Mouse (Mus musculus) mature B cell (primary cell): Measurements from ENCODE around the gene Kctd11.
"Not testable (repeated sequence)": the region's sequence is repeated elsewhere in the genome, so short reads cannot be mapped to it uniquely, and the experiment has no call there.

Source experiments
- in situ Hi-C: fragments of 300-500 bp; cut with MboI; formaldehyde crosslinking; loops from 2 replicates; pipeline ENCODE4 v1.14.3; 2019

Kctd11 gene

DNA sequence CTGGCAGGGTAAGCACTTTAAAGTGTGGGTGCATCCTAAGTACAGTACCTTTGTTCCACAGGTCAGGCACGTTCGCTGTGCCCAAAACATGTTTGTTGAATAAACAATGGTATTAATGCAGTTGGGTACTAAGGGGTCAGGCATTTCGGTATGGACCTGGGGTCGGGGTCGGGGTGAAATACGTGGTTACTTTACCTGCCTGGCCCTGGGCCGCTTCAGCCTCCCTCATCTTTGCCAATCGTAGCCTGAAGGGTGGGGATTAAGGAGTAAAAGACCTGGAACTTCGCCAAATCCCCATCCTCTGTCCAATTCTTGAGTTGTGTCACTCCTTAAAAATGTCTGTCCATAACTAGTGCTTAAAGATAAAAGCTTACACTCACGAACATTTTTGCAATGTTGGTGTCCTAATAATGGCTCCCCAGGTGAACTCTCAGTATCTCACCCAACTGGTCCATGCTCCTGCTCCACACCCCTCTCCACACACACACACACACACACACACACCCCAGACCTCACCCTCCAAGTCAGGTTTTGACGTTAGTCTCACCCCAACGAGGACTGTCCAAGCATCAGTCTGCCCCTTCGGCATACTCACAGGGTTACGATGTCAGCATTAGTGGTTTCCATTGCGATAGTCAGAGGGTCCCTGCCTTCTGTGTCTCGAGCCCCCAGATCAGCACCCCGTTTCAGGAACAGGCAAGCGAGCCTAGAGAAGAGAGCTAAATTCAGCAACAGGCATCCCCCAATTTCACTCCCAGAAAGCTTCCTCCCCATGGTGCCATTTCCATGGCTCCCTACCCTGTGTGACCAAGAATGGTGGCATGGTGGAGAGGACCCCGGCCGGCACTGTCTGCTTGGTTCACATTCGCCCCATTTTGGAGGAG lies 823 bp upstream of the Kctd11 start:
- in situ Hi-C loops, result no loop called here

DNA sequence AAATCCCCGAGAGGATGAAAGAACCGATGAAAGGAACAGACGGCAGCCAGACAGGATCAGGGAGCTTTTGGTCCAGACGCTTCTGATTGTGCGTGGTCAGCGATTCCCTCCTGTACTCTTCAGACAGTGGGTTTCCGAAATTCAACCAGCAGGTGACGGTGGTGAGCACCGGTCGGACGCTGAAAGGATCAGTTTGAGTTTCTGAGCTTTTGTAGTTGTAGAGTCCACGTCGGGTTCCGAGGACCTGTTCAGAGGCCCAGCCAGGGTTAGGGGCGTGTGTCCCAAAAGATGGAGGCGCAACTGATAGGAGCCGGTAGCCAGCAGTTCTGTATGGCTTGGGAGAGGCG lies 727 bp downstream of the Kctd11 start:
- in situ Hi-C loops, result no loop called here

DNA sequence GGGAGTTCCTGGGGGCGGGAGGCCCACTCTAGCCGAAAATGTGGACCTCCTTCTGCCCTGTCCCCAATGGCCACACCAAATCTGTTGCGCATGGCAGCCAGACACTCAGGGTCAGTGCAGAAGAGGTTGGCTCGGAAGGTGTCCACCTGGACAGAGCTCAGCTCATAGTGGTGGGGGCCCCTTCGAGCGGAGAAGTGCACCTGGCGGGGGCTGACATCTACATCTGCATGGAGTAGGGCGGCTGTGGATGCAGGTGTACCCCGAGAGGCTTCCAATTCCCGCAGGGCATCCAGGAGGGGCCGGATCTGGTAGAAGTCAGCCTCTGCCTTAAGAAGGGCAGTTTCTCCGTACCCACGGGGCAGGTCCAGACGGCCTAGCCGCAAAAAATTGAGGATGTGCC lies 1.5 kb downstream of the Kctd11 start:
- in situ Hi-C loops, result loop anchor here (5.0 kb wide), 1 partner anchor 122 kb away; the partner anchor contains the start of gene Polr2a

DNA sequence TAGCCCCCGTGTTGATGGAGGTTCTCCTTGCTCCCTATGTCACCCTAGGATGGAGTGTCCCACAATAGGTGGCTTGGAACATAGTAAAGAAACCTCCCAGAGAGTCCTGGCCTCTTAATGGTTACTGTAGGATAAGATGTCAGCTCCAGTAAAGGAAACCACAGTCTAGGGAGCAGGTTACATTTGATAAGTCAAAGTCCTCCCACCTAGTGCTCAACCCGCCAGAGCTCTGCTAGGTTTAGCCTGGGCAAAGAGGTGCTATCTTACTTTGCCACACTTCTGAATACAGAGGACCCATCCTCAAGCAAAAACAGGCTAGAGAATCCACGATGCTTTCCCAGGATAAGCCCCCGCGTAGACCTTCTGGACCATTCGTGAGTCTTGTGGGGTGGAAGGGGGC lies 2.3 kb downstream of the Kctd11 start:
- in situ Hi-C loops, result loop anchor here (5.0 kb wide), 1 partner anchor 122 kb away; the partner anchor contains the start of gene Polr2a

DNA sequence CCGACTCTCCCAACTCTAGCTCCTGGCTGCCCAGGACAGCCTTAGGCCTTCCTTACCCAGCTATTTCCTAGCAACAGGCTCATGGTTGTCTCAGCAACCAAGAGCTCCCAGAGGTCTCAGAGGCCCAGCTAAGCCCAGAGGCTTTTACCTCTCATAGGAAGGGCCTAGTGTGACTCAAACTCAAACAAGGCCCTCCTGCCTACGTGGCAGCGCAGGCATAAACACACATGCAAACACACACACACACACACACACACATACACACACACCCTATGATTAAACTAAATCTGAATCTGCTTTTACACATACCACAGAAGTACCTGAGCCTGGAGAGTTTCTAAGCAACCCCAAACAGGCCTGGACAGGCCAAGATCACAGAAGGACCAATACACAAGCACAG lies 2.8 kb downstream of the Kctd11 start:
- in situ Hi-C loops, result loop anchor here (5.0 kb wide), 1 partner anchor 121 kb away; the partner anchor contains the start of gene Polr2a

DNA sequence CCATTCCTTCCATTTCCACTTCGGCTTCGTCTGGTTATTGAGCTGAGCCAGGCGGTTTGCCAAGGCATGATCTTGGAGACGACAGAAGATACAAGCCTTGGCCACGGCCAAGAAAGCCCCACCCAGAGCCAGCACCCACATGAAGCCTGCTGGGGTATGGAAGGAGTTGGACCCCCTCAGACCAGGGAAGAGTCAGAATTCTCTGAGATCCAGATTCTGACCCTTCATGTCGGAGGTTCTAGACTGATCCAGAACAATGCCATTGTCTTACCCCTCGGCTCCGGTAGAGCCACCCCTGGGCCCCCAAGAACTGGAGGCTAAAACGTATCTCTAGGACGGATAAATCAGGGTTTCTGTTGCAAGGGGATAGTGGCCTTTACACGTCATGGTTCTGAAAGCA lies 3.3 kb downstream of the Kctd11 start, which contains the start of gene Tmem95:
Gene Tmem95 (minus strand): TSS at position 141 of the 400 bp plus-strand sequence.
- in situ Hi-C loops, result loop anchor here (5.0 kb wide), 1 partner anchor 121 kb away; the partner anchor contains the start of gene Polr2a

DNA sequence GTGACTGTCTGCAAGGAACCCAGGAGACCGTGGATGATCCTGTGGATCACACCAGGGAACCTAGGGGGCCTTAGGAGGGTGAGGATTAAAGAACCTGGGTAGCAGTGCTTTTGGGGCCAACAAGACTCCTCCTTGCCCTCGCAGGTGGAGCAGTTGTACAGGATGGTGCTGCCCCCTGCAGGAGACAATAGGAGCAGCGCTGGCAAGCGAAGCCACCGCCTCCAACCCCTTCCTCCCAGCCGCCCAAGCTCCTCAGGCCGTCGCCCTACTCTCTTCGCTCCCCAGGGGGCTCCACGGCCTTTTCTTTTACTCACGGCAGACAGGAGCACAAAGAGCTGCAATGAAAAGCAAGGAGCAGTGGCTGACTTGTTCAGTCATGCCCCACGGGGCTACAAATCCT lies 4.3 kb downstream of the Kctd11 start:
- in situ Hi-C loops, result loop anchor here (5.0 kb wide), 1 partner anchor 120 kb away; the partner anchor contains the start of gene Polr2a

DNA sequence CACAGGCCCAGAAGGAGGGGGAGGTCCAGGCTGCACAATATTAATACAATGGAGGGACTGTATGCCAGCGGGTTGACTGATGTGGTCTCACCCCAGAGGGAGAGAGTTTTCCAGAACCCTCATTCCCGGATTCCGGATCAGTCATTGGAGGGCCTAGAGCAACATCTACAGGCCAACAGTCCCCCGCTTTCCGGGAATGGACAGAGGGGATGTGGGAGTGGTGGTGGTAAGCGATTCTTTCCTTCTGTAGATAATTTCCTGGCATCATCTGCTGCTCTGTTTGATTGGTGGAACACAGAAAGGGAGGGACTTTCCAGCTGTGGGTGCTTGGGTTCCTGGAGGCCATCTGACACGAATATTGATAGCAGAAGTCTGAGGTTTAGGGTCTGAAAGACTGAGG lies 5.0 kb downstream of the Kctd11 start:
- in situ Hi-C loops, result loop anchor here (5.0 kb wide), 1 partner anchor 119 kb away; the partner anchor contains the start of gene Polr2a

DNA sequence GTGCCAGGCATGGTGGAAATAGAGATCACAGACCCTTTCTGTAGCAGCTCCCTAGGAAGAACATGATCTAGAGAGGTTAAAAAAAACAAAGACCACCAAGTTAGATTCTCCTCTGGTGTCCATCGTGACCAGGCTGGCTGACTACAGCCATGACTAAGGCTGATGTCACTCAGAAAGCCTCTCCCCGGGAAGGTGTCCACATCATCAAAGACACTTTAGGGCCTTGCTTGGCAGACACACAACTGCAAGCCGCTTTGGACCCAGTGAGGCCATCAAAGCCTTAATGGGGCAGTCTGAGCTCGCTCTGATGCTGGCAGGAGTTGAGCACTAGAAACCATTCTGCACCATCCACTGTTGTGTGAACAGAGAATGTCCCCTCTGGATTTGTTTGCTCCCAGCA lies 8.8 kb downstream of the Kctd11 start:
- in situ Hi-C loops, result no loop called here

DNA sequence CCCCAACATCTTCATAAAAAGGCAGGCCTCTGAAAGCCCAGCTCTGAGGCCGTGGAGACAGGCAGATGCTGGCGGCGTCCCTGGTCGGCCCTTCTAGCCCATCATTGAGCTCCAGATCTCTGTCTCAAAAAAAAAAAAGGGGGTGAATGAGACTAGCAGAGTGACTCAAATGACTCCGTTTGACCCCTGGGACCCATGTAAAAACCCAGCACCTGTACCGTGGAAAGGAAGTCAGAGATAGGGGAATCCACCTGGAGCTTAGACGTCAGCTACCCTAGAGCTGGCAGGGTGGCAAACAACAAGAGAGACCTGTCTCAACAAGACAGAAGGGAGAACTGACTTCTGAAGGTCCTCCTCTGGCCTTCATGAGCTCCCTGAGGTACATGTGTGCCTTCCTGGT lies 9.4 kb downstream of the Kctd11 start:
- in situ Hi-C loops, result no loop called here

DNA sequence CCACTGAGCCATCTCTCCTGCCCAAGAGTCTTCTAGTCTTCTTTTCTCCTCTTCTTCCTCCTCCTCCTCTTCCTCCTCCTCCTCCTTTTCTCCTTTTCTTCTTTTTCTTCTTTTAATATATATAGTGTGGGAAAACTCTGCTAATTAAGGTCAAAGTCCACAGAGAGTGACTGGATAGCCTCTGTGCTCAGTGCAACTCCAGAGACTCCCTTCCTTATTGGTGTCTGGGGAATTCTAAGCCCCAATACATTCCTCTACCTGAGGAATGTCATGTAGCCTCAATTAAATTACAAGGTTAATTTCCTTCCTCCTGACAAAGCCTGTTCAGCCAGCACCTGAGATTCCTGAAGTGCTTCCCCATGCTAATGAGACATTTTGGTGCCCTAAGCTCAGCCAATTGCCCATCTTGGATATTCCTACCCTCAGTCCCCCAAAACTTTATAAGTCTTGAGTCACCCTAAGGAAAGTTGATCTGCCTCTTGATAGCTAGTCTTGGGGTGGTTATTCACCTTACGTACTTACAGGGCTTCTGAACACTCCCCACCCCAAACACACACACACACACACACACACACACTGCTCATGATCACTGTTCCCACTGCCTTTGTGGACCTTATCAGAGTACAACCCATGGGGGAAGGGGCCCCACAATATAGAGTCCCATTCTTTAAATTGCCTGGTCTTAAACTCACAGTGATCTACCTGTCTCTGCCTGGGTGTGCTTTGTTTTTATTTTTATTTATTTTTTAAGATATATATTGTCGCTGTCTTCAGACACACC lies 10.7 kb downstream of the Kctd11 start:
- in situ Hi-C loops, result no loop called here

DNA sequence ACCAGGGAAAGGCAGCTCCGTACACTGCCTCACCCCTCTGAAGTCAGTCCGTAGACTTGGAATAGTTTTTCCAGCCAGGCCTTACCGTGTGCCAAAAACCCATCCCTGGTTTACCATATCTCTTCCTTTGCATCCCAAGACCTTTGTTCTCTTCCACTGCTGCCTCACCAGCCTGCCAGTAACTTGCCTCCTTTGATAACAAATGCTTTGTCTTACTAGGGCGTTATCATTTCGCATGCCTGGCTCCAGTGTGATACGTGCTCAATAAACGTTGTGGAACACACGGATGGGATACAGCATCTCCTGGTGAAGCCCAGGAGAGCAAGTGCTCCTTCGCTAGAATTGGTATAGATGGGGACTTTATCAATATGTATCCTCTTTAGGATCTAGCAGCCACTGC lies 13.9 kb downstream of the Kctd11 start:
- in situ Hi-C loops, result no loop called here

DNA sequence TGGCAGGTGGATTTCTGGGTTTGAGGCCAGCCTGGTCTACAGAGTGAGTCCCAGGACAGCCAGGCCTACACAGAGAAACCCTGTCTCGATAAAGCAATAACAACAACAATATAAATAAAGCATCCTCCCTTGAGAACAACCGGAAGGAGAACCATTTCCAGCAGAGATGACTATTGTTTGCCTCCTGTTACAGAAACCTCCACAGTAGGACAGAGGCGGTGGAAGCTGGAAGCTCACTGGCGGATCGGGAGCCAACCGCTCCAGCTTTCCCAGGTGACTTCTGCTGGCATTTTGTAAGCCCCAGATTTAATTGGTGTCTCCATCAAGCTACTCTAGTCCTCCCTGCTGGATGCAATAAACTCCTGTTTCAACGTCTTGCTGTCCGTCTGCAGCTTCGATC lies 15.6 kb downstream of the Kctd11 start:
- in situ Hi-C loops, result no loop called here

DNA sequence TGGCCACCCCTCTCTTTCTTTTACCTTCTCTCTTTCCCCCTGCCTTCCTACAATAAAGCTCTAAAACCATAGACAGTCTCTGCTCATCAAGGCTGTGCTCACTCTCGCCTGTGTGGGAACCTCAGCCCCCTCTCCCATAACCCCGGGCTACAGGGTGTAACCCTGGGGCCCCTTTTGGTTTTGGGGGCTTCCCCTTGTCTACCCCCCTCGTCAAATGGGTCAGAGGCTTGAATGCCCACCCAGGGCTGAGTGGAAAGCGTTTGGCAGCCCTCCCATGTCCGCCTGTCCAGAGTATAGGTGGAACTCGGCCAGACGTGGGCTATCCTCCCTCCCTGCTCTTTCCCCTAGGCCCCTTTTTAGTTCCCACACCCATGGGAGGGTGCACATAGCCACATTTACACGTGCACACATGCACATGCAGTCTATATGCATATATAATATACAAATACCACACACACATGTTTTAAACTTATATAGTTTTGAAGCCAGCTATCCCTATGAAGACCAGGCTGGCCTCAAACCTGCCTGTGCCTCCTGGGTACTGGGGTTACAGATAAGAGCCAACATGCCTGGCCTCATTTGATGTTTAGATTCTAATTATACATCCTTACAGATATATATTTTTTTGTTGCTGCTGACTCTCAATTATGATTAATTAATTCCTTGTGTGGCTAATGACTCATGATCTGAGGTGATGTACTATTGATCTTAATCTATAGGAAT lies 16.9 kb downstream of the Kctd11 start:
- in situ Hi-C loops, result no loop called here

DNA sequence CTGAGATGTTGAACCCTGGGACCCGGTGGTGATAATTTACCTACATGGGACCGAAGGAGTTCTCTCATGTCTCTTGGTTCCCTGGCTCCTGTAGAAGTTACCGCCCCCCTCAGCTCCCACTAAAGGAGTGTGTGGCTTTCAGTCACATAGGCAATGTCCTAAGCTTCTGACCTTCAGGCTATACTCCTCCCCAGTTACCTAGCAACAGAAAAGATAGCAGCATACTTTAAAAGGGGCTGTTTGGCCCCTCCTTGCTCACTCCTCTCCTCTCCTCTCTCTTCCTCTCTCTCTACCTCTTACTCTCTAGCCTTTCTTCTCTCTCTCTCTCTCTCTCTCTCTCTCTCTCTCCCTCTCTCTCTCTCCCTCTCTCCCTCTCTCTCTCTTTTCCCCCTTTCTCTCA lies 17.5 kb downstream of the Kctd11 start:
- in situ Hi-C loops, result not testable (repeated sequence)

DNA sequence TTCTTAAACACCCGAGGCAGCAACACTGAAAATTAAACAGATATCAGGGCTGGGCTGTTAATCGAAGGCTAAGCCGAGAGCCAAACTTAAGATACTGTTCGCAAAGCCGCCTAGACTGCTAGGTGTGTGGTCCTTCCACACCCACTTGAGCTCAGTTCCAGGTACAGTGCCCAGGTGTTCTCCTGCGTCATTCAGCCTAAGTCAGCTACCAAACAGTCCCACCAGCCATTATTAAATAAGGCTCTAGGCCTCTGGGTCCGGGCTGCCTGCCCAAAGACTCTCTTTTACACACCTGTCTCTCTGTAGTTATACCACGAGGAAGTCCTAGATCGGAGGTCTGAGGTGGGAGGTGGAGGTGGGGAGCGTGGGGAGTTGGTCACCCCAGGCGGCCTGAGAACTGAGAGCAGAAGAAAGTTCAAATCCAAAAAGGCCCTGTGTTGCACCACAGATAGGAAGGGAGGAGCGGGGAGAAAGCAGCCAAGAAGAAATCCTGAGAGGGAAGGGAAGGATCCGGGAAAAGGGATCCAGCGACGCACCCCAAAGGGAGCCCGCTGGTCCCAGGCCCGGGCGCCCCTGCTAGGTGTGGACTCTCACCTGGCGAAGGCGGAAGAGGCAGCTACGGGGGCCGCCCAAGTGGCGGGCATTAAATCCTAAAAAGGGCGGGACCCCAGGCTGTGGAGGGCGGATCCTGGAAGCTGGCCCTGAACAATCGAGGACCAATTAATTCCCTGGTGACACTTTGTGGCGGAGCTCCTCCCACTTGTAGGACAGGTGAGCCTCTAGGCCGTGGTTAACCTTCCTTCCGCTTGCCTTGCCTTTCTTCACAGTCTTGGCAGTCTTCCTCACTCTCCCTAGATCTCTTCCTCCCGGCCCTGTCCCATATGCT lies 22.9 kb downstream of the Kctd11 start, which contains the start of gene Tnk1:
Gene Tnk1 (minus strand): TSS at position 618 of the 886 bp plus-strand sequence.
- in situ Hi-C loops, result no loop called here

DNA sequence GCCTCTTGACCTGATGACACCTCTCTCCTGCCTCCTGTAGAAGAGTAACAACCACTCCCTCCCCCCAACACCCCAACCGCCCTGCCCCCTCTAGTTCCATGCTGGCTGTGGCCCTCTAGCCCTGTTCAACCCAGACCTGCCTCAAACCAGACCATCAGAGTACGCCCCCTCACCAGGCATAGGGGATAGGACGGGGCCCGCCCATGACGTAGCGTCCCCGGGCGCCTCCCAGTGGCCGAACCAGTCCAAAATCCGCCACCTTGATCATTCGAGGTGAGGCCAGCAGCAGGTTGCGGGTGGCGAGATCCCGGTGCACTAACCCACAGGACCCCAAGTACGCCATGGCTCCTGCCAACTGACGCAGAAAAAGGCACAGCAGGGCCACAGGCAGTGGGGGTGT lies 25.9 kb downstream of the Kctd11 start:
- in situ Hi-C loops, result no loop called here

DNA sequence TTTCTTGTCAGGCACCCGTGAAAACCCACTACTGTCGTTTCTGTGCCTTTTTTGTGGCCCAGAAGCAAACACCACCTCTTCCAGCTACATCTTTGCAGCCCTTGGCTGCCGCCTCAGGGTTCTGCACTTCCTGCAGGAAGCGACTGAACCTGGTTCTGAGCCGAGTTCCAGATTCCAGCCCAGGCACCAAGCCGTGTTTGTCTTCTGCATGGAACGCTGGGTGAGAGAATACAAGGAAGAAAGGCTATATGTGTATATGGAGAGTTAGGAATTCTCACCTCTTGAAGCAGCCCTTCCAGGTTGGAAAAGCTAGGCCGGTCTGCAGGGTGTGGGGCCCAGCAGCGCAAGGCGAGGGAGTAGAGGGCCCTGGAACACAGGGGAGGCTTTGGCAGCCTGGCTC lies 26.5 kb downstream of the Kctd11 start:
- in situ Hi-C loops, result no loop called here

DNA sequence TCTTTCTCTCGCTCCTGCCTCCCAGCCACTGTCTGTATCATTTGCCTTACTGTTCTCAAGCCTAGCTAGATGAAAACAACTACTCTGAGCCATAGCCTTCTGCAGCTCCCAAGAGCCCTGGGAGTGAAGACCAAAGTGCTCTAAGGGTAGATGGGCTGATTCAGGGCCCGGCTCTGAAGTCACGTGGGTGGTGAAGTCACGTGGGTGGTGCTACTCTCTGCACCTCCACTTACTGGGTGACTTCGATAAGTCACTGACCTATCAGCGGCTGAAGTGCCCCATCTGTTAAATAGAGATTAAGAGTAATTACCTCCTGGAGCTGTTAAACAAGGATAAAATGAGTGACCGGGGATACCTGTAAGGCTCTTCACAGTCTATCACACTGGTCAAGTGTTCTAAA lies 27.2 kb downstream of the Kctd11 start:
- in situ Hi-C loops, result no loop called here

DNA sequence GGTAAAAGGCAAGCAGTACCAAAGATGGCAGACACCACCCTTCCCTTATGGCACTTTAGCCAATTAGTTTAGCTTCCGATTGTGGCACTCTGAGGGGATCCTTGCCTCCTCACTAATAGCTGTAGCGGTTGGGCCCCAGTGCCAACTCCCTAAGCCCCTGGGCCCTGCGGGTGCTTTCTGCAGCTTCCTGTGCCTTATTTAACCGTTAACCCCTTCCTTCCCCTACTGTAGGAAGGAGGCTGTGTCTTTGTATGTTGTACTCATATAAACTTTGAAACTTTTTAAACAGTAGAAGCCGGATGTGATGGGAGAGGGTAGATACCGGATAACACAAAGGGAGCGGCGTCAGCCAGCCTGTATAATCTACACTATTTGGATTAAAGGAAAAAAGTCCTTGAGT lies 30.5 kb downstream of the Kctd11 start:
- in situ Hi-C loops, result no loop called here

DNA sequence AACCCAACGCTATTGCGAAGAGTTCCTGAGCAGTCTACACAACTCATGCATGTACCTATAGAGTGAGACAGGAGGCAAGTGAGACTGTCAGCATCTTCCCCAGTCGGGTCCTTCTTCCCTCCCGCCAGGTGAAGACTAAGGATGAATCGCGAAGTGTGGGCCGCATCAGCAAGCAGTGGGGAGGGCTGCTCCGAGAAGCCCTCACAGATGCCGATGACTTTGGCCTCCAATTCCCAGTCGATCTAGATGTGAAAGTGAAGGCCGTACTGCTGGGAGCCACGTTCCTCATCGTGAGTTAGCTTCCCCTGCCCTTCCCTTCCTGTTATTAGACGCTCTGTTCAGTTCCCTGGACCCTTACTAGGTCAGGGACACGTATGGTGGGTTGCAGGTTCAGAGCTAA lies 31.3 kb downstream of the Kctd11 start:
- in situ Hi-C loops, result no loop called here
